Mouse (Mus musculus) naive thymus-derived CD4-positive, alpha-beta T cell, adult 2 months (primary cell): ENCODE results near the gene Fndc5.
A peak's percentile ranks its signal among the peaks of the same experiment; 100 is the strongest.

Experiments used
- DNase-seq: peaks from one replicate; pipeline ENCODE4 v3.0.0-alpha.2; 2011; ENCODE audit warnings: low read depth

Gene Fndc5

DNA sequence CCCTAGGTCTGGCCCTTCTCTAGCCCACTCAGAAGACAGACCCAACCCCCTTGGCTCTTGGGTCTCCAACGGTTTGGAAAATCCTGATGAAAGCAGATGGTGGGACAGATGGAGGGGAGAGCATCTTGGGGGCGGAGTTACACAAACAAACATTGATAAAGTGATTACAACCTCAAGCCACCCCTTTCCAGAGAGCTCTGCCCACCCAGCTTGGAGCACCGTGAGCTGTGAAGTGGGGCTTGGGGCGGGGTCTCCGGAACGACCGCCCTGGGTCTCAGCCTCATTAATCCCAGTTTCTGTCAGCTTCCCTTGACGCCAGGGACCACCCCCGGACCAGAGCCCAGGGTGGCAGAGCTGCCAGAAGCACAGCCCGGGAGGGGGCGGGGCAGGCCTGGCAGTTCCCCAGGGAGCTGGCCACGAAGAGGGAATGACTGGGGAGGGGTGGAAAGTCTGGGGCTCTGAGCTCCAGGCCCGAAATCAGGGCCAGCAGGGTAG, 12.1 kb upstream of the Fndc5 start:
- no peak for DNase-seq

DNA sequence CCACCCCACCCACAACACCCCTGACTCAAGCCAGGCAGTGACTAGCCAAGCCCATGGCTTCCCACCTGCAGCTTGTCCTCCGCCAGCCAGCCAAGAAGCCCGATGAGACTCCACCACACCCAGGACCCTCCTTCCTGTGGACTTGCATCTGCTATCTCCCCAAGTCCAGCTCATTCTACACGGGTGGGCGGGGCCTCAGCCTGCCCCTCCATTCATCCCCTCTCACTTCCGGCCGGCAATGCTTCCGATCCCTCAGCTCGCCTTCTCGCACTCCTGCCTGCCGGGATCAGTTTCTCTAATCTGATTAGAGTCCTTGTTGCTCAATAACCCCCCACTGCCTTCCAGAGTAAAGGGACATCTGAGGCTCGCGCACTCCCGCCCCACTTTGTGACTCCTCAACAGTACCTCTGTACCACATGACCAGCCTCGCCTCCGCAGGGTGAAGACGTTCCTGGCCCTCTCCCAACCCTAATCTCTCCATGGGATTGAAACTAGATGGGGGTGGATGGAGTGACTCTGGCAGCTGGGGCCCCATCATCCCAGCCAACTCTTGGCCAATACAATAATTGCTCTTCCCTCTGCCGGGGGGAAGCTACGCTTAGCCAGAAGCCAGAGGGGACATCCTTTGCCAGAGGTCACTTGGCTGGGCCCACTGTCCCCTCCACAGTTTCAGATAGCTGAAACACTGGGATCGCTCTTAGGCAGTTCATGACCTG, 10.9 kb upstream of the Fndc5 start:
- no peak for DNase-seq

DNA sequence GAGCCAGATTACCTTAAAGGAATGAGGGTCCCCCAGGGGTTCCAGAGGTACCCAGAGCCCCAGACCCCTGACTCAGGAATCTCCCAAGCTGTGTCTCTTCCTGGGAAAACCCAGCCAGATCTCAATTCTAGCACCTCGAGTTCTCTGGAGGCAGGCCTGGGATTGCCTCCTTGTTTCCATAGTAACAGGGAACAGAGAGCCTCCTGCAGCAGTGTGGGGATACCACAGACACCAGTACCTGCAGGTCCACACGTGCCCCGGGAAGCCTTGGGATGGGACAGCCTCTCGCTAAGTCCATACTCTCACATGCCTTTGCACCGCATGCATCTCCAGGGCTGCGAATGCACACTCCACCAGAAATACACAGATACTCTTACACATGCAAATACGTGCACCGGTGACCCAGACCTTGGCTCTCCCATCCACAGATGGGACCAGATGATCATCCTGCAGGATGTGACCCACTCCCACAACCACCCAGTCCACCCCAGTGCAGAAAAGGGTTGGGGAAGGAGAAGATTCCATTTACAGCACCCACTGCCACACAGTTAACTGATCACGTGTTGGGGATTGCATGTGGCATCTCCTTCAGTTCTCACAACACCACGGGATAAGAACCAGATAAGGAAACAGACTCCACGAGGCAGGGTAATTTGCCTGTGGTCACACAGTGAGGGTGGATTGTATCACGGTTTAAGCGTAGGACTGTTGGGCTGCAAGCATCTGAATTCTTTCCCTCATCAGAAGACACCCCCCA, 8.0 kb upstream of the Fndc5 start:
- DNase-seq = no peak

DNA sequence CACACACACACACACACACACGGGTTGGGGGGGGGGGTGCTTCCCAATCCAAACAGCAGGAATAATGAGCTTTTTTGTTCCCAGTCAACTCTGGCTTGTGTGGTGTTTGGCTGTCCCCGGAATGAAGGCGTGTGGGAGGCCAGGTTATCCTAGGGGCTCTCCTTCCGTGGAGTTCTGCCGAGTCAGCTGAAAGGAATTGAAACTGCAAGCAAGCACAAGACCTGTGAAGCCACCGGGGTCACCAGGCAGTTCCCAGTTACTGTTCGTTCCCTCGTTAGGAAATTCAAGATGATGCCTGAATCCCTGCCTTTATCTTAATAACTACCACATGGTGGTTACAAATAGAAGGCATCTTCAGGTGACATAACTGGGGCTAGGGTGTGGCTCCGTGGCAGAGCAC, 7.4 kb upstream of the Fndc5 start:
- DNase-seq = peak; percentile 30

DNA sequence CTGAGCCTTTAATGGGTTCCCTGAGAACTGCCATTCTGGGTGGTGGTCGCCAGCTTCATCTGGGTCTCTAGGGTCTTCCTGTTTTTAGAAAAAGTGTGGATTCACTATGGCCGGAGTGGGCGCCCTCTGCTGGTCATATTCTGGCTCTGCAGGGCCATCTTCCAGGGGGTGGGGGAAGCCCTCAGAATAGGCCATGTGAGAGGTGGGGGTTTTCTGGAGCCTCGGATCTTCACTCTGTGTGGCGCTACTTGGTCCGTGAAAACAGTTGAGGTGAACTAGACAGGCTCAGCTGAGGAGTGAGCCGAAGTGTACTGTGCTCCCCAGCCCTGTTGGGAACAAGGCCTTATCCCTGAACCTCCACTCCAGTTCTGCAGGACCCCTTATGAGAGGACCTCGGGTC, 6.7 kb upstream of the Fndc5 start:
- DNase-seq = peak; percentile 81

DNA sequence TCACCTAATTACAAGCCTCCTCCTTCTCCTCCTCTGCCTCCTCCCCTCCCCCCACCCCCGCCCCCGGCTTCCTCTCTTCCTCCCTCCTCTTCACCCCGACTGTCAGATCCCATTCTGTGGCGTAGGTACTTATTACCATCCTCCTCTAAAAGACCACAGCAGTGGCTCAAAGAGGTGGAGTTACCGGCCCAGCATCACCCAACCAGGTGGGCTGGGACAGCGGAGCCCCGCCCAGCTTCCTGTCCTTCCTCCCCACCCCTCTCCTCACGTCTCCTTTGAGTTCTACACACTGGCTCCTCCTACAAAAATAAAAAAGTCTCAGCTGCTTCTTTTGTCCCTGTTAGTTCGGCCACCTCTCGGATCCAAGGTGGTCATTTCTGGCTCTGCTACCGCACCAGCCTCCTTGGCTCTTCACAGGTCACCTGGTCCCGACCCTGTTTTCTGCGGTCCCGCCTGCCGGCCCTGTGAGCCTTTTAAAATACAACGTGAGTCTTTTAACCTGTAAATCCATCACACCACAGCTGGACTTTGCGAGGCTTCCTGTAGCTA, 6.0 kb upstream of the Fndc5 start:
- peak; percentile 86 for DNase-seq

DNA sequence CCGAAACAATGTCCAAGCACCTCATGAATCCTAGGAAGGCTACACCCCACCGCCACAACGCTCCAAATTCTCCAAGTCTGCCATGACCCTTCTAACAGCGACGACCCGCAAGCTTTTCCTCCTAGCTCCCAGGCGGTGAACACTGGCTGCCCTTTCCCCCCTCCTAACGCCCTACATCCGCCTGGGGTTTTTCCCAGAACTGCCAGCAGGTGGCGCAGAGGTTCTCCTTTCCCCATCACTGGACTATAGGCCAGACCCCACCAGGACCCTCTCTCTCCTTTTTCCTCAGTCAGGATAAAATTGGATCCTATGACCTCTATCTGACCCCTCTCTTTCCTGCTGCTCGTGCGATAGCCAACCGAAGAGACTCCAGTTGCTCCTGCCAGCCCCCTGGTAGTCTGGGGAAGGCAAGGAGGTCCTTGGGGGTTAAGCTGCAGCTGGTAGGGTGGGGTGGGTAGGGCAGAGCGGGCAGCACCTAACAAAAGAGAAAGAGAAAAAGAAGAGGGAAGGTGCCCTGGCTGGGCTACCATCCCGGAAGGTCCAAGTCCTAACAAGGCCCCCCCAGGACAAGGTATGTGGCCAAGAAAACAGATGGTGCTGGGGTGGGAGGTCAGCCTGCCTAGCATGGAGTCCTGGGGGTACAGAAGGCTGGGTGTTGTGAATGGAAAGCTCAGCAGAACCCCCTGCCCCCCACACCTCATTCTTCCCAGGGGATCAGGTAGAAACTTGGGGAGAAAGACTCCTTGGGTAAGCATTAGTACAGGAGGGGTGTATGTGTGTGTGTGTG, 1.8 kb upstream of the Fndc5 start:
- peak; percentile 83 for DNase-seq

DNA sequence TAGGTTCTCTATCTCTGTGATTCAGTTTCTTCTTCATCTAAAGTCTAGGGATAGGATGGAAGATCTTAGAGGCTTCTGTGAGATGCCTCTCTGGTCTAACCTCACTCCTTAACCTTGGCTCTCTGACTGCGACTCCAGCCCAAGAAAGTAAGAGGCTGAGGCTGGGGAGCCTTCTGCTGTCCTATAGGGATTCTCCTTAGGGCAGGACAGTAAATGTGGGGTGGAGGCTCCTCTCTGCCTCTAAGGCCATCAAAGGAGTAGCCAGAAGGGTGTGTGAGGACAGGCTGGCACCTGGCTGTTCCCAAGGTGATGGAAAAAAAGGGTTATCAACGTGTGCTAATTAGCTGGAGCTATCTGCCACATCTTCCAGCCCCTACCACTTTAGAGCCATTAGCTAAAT, 1.2 kb upstream of the Fndc5 start:
- DNase-seq = no peak

DNA sequence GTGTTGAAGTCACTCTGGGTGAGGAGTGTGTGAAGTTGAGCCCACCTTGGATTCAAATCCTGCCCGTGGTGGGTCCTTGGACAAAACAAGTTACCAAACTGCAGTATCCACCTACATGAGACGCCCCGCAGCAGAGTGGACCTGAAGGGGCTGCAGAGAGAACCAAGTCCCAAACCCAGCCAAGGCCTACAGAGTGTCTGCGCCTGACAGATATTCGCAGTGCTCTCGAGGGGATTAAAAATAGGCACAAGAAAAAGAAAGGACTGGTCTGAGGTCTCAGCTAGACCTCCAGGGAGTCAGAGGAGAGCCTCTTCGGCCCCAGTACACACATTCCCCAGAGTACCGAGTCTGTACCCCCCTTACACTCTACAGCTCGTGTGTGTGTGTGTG, 615 bp upstream of the Fndc5 start:
- DNase-seq = peak; percentile 26

DNA sequence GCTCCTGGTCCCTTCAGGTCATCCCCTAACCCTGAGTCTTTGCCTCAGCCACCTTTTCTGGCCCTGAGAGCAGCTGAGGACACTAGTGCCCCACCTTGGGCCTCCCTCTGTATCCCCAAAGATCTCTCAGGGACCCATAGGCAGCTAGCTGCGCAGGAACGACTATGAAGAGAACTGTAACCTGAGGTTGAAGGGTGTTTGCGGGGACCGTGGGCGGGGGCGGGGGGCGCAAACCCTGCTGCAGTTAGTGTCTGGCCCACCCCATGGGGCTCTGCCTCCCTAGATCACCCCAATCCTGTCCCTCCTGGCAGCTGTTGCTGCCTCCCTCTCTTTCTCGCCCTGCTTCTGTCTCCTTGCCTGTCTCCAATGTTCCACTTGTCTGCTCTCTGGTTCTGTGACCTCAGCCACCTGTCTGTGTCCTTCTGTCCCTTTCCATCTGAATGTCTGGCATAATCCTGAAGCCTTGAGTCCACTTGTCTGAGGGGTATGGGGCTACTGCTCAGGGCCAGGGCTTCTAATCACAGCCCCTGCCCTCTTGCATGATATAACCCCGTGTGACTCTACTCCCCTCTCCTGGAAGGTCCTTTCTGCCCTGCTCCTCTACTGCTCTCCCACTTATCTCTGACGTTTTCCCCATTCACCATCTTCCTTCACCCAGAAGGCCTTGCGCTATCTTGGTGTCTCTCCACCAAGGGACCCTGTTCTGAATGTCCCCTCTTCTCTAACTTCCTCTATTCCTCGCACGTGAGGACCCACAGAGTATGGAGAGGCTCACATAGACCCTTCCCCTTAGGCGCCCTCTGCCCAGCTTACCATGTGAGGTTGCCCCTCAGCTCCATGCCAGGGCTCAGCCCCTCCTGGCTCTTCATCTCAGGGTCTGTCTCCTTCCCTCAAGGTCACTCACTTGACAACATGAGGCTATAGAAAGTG, 858 bp downstream of the Fndc5 start:
- DNase-seq = no peak

DNA sequence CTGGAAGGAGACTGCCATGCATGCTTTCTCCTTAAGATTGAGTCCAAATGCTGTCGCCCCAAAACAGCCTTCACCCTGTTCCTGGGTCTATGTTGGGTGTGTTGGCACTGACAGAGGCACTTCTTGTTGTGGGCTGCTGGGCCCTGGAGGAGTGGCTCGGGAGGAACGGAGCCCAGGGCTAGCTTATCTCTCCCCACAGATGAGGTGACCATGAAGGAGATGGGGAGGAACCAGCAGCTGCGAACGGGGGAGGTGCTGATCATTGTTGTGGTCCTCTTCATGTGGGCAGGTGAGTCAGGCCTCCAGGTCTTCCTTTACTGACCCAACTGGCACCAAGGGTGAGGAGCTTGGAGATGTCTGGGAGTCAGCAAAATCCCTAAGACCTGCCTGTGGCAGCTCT, 2.8 kb downstream of the Fndc5 start:
- DNase-seq = no peak

DNA sequence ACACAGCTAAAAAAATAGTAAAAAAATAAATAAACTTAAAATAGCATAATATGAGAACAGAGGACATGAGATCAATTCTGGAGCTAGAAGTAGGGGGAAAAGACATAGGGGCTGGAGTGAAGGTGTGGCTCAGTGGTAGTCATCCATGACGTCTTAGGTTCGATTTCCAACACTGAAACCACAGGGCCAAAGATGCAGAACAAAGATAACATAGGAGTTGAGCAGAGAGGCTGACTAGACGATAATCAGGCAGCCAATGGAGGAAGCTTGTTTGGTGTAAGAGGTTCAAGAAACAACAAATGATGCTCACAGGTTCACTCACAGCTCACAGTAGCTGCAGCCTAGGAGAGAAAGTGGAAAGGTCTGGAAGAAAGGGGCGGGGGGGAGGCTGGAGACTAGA, 4.0 kb downstream of the Fndc5 start:
- no peak for DNase-seq

DNA sequence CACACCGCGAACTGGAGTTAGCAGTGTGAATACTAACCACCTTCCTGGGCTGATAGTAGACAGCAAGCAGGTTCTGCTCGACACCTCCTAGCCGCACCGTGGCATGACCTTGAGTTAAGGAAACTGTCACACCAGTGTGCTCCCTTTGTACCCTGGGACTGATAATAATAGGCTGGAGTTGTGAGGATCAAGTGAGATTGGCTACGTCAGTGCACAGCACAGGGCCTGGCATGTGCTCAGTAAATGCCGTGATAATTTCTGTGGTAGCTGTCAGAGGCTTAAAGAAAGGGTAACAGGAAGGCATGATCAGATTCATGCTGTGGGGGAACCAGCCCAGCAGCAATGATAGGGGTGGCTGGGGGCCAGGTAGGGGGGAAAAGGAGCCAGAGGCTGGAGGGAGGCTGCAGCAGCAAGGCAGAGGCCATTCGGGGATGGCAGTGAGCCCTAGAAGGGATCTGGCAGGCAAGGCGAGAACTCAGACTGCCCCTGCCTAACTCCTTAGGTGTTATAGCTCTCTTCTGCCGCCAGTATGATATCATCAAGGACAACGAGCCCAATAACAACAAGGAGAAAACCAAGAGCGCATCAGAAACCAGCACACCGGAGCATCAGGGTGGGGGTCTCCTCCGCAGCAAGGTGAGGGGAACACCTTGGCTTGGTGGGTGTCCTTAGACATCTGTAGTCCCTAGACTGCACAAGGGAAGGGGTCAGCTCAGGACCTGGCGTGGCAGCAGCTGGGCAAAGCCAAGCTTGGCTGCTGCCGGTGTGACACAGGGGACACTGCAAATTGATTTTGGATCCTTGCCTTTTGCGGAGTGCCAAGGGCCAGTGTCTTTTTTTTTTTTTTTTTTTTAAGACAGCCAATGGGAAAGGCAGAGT, 5.0 kb downstream of the Fndc5 start:
- DNase-seq = no peak

DNA sequence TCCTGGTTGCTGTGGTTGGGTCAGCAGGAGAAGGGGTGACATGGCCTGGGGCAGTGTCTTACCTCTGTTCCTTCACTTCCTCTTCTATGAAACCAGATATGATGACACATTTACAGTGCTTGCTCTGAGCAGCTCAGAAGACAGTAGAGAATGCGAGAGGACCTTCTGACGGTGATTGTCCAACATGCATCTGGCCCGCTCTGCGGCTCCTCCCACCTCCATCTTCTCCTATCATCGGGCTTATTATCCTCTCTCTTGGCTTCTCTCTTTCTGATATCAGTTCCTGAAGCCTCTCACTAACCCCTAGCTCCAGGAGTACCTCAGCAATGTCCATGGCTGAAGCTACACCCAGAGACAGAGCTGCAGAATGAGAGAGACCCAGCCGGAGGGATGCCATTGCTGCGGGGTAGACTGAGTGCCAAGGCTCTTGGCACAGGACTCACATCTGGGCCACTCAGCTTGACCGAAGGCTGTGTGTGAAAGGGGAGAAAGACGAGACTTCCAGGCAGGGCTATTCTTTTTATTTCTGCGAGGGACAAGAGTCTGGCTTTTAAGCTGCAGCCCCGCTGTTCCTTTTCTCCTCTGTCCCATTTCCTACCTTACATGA, 5.7 kb downstream of the Fndc5 start:
- no peak for DNase-seq

DNA sequence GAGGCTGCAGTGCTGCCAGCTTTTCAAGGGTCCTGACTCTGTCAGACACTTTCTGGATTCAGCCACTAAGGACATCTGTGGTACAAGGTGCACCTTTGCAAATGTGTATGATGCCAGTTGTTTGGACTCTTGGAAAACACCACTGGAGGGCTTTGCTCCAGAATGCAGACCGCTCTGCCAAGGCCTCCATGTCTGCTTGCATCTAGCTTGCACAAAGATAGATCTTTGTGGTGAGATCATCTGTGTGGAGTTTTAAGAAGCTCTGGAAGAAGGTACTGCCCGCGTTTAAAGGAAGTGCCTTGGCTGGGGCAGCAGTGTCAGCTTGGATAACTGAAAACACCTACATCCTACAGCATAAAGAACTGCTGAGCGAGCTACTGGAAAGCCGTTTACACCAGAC, 6.7 kb downstream of the Fndc5 start:
- DNase-seq = peak; percentile 26

DNA sequence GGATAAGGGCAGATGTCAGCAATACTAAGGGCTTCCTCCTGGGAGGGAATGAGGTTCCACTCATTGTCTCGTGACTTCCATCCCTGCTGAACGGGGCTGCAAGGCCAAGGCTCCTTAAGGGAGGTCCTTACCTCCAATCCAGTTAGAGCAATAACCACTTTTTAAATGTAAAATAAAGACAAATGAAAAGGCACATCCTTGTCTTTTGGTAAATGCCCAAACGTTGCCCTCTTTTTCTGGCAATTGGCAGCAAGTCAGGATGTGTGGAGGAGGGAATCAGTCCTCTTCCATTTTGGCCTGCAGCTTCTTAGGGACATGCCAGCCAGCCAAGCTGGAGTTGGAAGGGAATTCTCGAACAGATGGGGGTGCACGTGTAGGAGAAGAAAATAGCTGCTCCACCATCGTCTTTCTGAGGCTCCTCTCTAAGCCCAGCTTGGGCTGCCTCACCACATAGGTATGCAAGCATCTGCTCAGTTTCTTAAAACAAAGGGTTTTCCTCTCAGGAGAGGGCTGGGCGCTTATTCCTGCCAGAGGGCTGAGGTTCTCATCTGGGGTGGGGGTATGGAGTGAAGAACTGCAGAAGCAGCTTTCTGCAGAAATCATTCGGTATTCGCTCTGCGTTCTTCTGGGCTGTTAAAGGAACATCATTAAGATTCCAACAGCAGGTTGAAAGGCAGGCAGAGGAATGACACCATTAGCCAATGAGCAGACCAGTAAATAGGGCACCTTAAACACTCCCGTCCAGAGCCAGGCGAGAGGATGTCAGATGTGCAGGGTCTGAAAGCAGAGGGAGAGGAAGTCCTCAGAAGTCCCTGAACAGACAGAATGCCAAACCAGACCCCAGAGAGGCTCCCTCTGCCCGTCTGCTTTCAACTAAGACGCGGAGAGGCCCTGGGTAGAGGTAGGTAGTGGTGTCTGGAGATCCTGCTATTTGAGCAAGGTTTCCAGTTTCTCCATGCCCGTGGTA, 7.9 kb downstream of the Fndc5 start:
- no peak for DNase-seq

DNA sequence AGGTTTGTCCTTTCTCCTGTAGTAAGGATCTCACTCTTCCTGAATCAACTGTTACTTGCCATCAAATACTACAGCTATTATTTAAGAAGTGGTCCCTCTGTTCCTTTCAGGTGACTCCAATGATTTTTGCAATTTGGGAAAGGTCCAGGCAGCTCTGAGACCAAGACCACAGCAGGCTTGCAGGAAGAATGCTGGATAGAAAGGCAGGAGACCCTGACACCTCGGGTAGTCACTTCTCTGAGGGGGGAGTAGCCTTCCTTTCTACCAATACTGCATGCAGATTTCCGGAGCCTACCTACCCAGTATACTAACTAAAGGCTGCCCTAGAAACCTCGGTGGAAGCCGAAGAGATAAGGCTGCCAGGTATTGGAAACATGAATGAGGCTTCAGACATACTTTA, 8.6 kb downstream of the Fndc5 start:
- DNase-seq = no peak

DNA sequence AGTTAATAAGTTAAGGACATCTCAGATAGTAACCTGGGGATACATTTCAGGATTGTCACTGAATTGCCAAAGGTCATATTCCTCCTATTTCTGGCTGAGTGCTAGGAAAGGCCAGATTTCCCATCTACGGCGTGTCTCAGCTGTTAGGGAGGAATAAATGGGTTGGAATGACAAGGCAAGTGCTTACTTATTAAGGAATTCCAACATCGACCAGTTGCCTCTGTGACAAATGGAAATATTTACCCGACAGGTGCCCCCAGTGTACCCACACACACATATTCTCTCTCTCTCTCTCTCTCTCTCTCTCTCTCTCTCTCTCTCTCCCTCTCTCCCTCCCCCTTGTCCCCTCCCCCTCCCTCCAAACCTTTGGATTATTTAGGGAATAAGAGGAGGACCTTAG, 9.1 kb downstream of the Fndc5 start:
- DNase-seq = no peak

DNA sequence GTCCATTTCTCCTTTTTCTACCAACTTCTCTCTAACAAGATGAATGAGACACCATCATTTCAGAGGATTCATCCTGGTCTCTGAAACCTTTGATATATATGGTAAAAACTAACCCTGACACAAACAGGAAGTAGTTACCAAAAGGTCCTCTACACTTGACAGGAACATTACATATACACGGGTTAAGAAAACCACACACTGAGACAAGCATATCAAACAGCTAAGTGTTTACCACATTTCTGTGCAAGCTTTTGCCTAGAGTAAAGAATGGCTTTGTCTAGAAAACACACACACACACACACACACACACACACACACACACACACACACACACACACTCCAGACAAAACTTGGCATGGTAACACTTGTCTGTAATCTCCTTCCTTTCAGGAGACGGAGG, 9.6 kb downstream of the Fndc5 start:
- DNase-seq = peak; percentile 64
